Mouse (Mus musculus): ENCODE data around the gene Zfp52. TPM values are rescaled to one million over a fixed set of nuclear protein-coding genes. Genes with fewer than 3 reads are reported as not detected.

The Zfp52 gene
- polyA plus RNA-seq, 1 experiment from 2014 or later = 0.59 TPM

Other genes with a start within 250 kb of the Zfp52 start
- gene Vmn1r237, start 223.7 kb upstream of the Zfp52 start, polyA plus RNA-seq (2015; fragmentation: Nextera tagmentation; extraction: Ambion mirVana) = not detected in 2 replicates
- 0.50 and 0.54 TPM in 2 replicates for gene Zfp677, start 151.8 kb upstream of the Zfp52 start, polyA plus RNA-seq (2015; fragmentation: Nextera tagmentation; extraction: Ambion mirVana)
- 1.7 and 1.9 TPM in 2 replicates for gene Zfp54, start 112.3 kb upstream of the Zfp52 start, polyA plus RNA-seq (2015; fragmentation: Nextera tagmentation; extraction: Ambion mirVana)
- 6.2 and 6.3 TPM in 2 replicates for gene Zfp51, start 85.2 kb upstream of the Zfp52 start, polyA plus RNA-seq (2015; fragmentation: Nextera tagmentation; extraction: Ambion mirVana)
- gene Zfp53, start 46.5 kb upstream of the Zfp52 start, polyA plus RNA-seq (2015; fragmentation: Nextera tagmentation; extraction: Ambion mirVana) = 3.1 TPM in 2 replicates
- gene Zfp948, start 31.5 kb downstream of the Zfp52 start, polyA plus RNA-seq (2015; fragmentation: Nextera tagmentation; extraction: Ambion mirVana) = 5.1 and 5.2 TPM in 2 replicates
- 0.91 and 1.5 TPM in 2 replicates for gene Zfp983, start 115.1 kb downstream of the Zfp52 start, polyA plus RNA-seq (2015; fragmentation: Nextera tagmentation; extraction: Ambion mirVana)
- gene Gm10226, start 156.3 kb downstream of the Zfp52 start, polyA plus RNA-seq (2015; fragmentation: Nextera tagmentation; extraction: Ambion mirVana) = 2.6 and 4.6 TPM in 2 replicates
- 3.4 and 3.7 TPM in 2 replicates for gene Zfp760, start 172.2 kb downstream of the Zfp52 start, polyA plus RNA-seq (2015; fragmentation: Nextera tagmentation; extraction: Ambion mirVana)
- gene Zfp229, start 195.3 kb downstream of the Zfp52 start, polyA plus RNA-seq (2015; fragmentation: Nextera tagmentation; extraction: Ambion mirVana) = 1.7 and 1.8 TPM in 2 replicates